Mouse (Mus musculus) heart, adult 11 months (tissue): ENCODE results near the gene Zfp770.
"Not testable (repeated sequence)": the region's sequence is repeated elsewhere in the genome, so short reads cannot be mapped to it uniquely, and the experiment has no call there.

Source experiments
- DNase-seq: peaks from one replicate; pipeline ENCODE4 v3.0.0; 2022

Zfp770 gene

DNA sequence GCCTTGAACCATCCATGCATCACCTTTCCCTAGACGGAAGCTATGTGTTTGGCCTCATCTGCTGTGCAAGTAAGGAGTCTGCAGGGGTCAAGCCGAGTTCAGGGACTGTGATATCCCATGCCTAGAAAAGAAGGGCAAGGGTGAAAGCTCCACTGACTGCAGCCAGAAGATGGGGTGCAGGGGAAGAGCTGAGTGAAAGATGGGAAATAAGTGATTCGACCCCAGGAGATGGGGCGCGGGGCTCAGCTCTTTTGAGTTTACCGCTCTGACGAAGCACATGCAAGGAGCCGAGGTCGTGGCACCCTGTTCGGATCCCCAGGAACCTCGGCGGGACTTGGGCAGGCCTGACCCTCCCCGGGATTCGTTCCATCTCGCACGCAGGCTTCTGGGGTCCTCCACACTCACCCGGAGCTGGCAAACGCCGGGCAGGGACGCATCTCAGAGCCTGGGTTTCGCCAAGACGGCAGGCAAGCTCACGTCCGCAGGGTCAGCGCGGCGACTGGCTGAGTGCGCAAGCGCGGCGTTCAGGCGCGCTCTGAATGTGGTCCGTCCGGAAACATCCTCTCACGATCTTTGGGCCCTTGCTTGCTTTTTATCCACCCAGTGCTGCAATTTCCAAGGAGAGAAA, at the start of gene Zfp770:
TSS of gene Zfp770 (minus strand) at position 538 of the 628 bp plus-strand sequence.
- peak; percentile 98 for DNase-seq

DNA sequence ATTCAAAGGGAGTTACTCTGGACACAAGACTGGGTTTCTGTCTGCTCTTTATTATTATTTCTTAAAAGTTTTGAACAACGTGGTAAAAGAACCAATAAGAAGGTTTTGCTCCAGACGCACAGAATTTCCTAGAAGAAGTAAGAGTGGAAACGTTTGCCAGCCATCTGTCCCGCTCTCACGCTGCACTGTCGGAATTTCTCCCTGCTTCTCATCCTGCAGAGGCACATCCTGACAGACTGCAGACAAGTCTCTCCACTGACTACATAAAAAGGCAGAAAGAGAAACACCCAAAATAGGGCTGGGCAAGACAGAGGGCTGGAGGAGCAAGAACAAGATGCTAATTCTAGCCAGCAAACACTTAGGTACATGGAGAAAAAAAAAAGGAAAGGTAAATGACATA, 48.2 kb upstream of the Zfp770 start:
- DNase-seq, result no peak

DNA sequence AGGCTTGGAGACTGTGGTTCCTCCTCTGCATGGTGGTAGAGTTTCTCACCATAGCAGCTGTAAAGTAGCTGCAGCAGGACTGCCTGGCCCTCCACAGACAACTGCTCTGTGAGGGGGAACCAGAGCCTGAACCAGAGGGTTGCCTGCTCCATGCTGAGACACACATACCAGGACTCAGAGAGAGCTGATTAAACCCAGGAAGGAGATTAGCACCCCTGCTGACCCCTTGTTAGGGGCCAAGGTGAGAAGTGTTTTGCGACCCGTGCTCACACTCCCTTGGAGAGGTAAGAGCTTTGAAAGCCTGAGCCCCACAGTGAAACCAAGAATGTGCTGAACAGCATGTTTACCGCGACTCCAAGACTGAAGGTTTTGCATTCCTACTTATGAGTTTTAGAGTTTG, 36.4 kb upstream of the Zfp770 start:
- DNase-seq, result no peak

DNA sequence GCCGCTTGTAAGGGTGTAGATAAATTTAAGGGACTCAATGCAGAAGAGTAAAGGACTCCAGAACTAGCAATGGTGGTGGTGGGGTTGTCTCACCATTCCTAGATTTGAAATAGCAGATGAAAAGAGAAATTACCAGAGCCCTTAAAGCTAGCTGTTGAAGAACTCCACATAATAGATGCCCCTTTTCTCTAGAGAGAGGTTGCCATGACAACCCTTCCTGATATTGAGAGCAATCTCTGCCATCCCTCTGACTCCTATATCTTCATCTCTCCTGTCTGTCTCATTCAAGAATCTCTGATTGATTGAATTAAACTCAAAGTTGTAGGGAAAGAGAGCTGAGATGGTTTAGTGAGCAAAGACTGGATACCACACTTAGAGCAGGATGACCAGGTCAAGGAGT, 35.3 kb upstream of the Zfp770 start:
- no peak for DNase-seq

DNA sequence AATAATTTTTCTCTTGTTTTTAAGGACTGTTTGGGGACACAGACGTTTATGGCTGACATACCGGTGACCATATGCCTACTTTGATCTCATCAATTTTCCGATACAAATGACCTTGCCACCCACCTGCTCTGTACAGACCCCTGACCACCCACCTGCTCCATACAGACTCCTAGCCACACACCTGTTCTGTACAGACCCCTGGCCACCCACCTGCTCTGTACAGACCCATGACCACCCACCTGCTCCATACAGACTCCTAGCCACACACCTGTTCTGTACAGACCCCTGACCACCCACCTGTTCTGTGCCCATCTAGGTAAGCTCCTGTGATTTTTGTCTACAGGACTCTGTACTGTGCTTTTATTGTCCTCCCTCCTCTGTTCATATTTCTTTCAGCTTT, 34.3 kb upstream of the Zfp770 start:
- DNase-seq, result peak; percentile 55

DNA sequence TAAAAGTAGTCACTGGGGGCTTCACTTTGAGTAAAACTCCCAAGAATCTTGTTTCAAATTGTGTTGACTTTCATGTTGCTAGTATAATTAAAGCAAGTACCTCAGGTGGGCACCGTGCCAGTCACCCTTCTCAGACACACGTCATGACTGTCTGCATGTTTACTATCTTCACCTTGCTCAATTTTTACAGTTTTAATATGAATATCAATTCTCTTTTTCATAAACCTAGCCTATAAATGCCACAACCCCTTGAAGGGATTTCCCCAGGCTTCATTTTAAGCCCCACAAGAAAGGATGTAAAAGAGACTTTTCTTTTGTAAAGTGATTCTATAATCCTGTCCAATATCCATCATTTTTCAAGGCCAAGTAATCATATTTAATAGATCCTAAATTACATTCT, 30.0 kb upstream of the Zfp770 start:
- DNase-seq, result peak; percentile 41

DNA sequence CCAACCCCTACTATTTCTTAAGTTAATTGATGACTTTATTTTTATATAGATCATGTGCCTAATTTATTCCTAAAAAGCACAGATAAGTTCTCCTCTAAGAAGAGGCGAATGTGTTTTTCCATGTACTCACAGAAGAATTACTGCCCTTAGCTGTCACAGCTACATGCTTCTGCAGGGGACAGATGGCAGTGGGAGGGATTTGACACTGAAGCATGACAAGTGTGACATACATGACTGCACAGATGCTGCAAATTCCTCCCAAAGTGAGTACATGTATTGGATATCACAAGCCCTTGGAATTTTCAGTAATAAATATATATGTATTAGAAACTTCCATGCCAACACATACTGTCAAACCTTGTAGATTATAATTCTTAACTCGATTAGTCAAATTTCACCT, 27.4 kb upstream of the Zfp770 start:
- DNase-seq, result no peak

DNA sequence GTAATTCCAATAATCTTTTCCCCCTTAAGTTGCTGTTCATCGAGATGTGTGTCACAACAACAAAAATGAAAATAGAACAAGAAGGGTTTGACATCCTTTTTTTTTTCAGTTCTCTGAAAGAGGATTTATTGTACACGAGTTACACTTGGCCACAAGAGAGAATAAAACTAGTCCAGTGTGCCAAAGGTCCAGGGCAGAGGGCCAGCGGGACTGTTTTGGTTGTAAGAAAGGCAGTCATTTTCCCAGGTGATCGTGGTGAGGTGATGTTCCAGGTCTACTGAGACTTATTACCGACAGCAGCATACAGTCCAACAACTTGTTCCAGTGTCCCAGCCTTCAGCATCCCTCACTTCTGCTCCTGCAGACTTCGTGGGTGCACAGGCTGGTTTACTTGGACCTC, 3.8 kb upstream of the Zfp770 start:
- no peak for DNase-seq

DNA sequence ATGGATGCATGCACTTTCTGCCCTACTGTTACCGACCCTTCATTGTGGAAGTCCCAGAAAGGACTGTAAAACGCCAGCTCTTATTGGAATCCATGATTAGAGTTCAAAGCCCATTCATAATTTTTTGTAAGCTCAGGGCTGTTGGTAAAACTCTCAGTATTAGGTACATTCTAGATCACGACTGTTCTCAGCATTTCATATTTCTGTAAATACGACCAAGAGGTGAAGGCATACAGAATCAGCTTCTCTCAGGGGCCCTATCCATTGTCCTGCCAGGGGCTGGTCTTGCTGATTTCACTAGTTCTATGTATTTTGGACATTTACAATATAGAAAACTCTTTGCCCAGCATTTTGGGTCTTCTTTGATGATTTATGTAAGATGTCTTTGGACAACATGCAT, 305 bp upstream of the Zfp770 start:
- no peak for DNase-seq

DNA sequence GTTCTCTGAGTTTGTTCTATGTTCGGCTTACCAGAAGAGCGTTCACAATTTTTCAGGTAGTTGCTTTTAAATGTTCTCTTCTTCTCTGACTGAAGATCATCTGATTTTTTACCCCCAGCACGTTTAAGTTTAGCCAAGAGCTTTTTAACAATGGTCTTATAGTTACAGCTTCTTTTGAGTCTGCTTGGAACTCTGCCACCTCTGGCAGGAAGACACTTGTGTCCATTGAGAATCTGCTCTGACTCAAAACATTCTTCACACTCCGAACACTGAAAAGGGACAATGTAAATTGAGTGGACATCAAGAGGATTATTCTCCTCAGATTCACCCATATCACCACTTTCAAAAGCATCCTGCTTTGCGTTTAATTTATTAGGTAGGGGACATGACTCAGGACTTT, 4.8 kb downstream of the Zfp770 start:
- DNase-seq, result no peak

DNA sequence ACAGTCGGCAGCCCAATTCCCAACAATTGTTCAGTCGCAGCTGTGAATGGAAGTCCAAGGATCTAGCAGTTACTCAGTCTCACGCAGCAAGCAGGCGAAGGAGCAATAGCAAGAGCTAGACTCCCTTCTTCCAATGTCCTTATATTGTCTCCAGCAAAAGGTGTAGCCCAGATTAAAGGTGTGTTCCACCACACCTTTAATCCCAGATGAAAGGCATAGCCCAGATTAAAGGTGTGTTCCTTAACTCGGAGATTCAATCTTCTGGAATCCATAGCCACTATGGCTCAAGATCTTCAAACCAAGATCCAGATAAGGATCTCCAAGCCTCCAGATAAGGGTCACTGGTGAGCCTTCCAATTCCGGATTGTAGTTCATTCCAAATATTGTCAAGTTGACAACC, 14.3 kb downstream of the Zfp770 start, which contains the start of gene Aqr:
TSS of gene Aqr (minus strand) at position 101 of the 400 bp plus-strand sequence.
- not testable (repeated sequence) for DNase-seq

DNA sequence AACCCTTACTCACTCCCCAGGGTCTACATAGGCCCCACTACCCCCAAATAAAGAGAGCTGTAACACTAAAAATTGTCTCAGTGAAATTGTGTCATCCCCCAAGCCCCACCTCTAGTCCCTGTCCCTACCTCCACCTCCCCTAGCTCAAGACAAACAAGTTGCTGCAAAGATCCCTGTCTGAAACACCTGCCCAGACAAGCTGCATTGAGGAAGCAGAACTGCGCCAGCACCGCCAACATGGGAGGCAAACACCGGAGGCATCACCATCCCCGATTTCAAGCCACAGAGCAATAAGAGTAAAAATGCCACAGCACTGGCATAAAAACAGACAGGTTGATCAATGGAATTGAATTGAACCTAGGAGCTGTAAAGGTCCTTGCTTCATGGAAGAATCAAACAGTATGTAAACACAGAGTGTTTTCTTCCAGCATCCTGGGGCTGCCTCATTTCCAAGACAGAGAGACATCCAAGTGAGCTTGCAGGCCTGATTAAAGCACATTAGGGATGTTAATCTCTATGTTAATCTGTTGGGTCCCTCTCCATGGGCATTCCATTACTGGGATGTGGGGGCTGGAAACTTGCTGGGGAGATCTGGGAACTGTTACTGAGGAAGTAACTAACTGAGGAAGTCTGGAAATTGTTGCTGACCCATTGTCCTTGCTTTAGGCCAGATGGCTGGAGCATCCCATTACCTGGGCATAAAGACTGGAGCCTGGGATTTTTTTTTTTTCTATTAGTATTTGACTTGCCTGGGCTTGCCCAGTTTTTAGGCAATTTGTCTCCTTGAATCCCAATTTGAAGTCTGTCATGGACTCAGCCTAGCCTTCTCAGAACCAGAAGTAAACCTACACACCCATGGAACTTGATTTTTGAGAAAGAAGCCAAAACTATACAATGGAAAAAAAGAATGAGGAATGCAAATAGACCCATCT, 23.2 kb downstream of the Zfp770 start:
- no peak for DNase-seq

DNA sequence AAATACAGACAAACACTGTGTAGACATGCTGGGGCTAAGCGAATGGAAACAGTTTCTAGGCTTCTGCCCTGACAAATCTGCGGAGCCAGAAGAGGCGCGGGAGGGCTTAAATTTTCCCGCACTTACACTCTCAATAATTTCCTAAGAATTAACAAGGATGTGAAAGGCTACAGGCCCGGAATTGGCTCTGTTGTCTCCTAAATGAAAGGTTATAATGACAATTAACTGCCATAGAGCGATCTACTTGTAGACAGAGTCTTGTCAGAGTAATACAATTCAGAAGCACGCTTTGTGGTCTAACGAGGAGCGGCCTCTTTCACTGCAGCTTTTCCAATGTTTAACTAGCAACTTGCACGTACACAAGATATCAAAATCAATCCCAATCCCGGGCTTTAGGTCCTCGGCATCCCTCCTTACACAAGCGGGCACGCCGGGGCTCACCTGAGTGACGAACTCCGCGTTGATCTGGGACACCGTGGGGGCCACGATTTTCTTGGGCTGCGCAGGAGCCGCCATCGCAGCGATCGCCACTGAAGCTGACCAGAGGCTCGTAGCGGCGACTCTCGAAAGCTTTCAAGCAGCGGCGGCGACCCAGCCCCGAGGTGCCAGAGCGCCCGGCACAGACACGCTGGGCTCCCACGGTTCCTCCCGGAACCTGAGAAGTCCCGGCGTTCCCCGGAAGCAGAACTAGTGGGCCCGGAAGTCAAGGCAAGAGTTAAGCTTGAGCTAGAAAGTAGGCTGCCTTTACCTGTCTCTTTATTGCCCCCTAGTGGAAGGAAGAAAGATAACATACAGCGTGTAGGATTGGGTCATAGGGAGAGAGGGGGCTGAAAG, 26.4 kb downstream of the Zfp770 start:
- DNase-seq, result peak; percentile 99

DNA sequence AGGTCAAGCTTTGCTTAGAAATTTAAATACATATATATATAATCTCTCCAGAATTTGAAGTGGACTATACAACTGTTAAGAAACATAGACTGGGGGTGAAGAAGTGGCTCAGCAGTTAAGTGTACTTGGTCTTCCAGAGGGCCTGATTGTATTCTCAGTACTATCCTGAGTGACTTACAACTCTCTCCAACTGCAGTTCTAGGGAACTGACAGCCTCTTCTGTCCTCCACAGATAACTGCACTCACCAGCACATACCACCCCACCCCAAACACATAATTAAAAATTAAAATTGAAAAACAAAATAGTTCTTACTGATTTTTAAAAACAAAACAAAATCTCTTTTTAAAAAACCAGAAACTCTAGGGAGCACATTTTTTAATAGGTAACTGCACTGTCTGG, 28.0 kb downstream of the Zfp770 start:
- no peak for DNase-seq

DNA sequence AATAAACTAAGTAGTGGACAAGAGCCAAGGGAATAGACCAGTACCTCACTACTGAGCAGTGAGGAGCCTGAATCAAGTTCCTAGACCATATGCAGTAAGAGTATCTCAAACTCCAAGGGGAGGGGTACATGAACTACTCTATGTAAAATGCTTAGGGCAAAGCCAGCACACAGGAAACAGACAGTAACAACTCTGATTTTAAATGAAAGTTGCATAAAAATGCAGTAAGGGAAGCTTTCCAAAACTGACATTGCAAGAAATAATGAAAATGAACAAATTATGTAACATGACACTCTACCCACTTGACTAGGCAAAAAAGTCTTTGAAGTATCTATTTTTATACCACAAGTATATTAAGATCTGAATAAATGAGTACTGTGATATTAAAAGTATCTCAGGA, 33.4 kb downstream of the Zfp770 start:
- DNase-seq, result no peak

DNA sequence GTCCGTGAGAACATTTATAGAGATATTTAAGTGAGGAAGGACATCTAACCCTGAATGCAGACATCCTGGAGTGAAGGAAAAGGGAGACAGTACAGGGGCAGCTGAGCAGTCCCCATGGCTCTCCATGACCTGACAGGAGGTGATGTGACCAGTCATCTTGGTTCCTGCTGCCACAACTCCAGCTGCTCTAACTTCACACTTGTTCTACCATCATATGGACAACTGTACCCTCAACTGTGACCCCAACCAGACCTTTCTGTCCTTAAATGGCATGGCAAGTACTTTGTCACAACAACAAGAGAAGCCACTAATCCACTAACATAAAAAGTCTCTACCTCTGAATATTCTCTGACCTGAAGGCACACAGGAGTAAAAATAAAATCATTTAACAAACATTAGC, 39.3 kb downstream of the Zfp770 start:
- no peak for DNase-seq

DNA sequence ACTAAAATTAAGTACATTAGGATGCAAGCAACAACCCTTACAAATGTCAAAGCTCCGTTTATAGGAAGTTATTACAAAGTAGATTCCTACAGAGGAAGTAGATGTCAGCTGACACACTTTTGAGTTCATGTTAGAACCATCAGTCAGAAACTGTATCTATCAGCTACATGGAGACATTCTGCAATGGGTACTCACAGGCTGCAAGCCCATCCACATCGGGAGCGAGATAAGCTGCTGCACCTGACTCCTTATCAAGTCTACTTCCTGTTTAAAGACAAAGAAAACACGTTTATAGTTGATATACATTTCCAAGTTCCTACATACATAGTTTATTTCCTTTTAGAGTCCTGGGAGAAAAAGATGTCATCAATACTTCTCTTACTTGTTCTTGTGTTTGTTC, 43.9 kb downstream of the Zfp770 start:
- DNase-seq, result no peak

DNA sequence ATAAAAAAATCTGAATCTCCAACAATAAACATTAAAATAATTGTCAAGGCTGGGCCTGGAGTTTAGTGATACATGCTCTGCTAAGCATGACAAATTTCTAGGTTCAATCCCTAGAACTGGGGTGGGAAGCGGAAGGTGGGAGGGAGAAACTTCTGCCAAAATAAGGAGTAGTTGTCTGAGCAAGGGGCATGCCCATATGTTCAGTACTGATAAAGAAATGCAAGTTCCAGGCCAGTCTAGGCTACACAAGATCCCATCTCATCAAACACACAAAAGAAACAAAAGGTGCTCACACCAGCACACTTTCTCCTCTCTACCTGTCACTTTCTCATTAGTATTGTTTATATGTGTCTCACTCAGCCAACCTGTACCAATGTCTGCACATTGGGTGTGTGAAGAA, 44.6 kb downstream of the Zfp770 start:
- DNase-seq, result peak; percentile 24

DNA sequence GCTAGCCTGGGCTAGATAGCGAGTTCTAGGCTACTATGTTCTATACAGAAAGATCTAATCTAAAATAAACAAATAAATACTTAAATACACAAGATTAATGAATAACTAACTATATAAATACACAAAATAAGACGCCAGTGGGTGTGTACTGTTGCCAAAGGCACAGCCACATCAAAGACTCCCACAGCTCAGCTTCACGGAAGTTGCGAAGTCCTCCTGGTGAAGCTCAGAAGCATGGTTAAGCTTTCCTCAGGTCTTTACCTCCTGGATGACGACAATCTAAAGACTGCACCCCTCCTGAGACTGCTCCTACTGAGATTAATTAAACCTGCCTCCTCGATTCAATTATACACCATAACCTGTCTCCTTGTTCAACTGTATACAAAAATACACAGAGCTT, 48.0 kb downstream of the Zfp770 start:
- no peak for DNase-seq

DNA sequence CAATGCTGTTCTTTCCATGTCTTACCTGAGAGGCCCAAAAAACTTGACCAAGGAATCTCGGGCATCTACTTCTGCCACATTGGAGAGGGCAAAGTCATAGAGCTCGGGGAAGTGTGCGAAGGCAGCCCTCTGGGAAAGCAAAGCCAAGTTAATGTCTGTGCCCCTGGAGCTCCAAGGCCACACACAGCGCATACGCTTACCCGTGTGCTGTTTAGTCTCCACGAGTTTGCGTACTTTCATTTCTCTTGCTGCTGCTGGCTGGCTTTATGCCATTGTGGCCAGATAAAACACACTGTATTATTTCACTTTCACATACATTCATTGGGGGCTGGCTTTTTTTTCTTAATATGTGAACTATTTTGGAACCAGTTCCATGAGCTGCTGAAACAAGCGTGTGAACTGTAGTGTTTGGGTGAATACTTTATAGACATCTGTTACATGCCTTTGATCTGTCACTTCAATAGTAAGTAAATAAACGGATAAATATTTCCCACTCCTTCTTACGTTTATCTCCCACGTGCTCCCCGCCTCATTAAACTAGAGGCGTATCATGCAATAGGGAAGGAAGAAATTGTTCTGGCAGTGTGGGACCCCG, 54.3 kb downstream of the Zfp770 start:
- DNase-seq, result no peak

DNA sequence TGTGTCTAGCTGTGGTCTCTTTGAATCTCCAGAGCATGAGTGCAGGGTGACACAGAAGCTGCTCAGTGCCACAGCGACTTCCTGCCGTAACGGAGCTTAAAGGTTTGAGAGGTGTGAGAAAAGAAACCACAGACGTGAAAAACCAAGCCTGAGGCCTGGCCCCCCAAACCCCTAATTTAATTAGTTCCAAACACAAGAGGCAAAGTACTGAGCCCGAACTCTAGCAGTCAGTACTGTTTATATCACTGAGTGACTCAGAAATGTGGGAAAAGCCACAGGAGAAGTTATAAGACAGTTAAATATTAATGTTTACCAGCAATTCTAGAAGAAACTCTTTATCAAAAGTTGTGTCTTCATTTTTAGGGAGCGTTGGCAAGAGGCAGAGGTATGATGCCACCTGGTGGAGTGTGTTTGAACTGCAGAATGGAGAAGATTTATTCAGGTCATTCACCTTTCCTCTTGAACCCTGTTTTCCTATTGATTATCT, 55.9 kb downstream of the Zfp770 start:
- peak; percentile 49 for DNase-seq

DNA sequence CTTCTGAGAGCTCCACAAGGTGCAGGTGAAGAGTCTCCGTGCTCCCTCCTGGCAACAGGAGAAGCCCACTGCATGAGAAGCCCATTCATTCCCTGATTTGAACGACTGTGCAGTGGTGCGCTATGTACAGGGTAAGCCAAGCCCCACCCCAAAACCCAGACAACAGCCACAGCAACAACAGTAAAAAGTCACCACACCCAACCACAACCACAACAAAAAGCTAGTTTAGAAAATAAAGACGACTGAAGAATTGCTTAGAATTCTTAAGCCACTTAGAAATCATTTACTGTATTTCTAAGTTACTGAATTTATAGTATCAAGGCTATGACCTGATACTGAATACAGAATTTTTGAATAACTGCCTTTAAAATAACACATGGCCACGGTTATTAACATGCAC, 56.4 kb downstream of the Zfp770 start:
- peak; percentile 65 for DNase-seq

DNA sequence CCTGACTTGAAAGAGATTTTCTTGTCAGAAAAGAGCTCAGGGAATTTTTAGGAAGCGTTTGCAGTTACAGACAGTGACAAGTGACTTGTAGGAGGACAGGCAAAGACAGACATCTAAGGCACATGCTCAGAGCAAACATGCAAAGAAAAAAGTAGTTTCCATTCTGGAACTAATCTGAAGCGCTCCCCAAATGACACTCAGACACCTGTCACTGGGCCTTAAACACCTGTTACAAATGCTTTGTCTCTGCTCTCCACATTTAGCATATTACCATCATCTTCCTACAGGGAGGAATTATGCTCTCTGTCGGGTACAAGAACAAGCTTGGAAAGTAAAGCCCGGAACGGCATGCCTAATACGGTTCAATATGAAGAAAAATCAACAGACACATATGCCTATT, 57.4 kb downstream of the Zfp770 start:
- DNase-seq, result no peak
